Mouse (Mus musculus): ENCODE data around the gene Prkcd.

The Prkcd gene

GRCm38 (mm10) chr14:30625856-30626726, at the start of gene Prkcd:
Prkcd (minus strand) TSS chr14:30626210.
- DNase-seq = peak; percentile 58 to 70

DNA sequence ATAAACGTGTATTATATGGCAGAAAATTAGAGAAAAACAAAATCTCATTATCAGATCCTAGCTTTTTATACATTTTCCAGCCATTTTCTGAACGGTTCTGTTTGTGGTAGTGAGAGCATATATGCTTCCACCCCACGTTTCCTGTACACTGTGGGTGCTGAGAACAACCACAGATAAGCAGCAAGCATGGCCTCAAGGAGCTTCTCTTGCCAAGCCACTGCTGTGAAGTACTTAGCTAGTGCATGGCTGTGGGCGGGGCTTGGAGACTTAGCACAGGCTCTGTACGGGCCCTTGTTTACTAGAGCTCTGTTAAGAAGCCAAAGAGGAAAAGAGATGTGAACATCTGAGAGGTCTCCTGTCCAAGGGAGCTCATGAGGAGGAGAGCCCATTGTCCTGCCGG, 48.9 kb upstream of the Prkcd start:
- no peak for DNase-seq

- peak; percentile 84 to 92 for DNase-seq
Observed at GRCm38 (mm10) chr14:30671986-30672312, 45.9 kb upstream of the Prkcd start.

GRCm38 (mm10) chr14:30671095-30671985, 45.3 kb upstream of the Prkcd start:
- no peak for DNase-seq

DNA sequence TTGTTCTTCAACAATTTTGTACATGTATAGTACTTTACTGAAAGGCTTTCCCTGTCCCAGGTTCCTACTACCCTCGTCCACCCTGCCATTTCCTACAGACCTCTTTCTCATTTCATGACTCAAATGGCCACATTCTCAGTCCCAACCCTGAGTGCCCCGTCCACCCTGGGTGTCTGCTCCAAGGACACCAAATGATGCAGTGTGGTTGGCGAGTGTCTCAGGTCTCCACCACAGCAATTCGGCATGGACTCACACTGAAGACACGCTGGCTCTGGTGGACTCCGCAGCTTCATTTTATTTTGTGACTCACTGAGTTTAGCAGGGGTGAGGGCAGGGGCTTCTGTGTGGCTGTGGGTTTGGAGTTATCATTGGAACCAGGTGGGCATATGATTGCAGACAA, 44.2 kb upstream of the Prkcd start:
- DNase-seq = no peak

- DNase-seq = no peak
Observed at GRCm38 (mm10) chr14:30666604-30667003, 40.6 kb upstream of the Prkcd start.

GRCm38 (mm10) chr14:30666061-30666460, 40.1 kb upstream of the Prkcd start:
- DNase-seq = no peak

DNA sequence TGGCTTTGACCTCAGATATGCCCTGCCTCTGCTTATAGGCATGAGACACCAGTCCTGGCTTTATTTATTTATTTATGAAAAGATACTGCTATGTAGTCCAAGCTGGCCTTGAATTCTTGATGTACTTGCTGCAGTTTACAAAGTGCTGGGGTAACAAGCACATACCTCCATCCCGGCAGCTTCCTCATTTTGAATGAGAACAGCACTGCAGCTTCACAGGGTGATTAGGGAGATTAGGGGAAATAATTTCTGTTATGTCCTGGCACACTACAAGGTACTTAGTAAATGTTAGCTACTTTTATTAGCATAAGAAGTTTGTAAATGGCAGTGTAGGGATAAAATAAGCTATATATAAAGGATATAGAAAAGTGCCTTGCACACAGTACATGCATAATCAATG, 29.5 kb upstream of the Prkcd start:
- no peak for DNase-seq

GRCm38 (mm10) chr14:30654691-30655228, 28.8 kb upstream of the Prkcd start:
- DNase-seq = no peak

GRCm38 (mm10) chr14:30653943-30654659, 28.1 kb upstream of the Prkcd start, which contains the start of gene Rft1:
Rft1 (plus strand) TSS chr14:30654360.
- DNase-seq = peak; percentile 99

- DNase-seq = peak in 1 of 2 experiments; percentile 34
Observed at GRCm38 (mm10) chr14:30650969-30651368, 25.0 kb upstream of the Prkcd start.

DNA sequence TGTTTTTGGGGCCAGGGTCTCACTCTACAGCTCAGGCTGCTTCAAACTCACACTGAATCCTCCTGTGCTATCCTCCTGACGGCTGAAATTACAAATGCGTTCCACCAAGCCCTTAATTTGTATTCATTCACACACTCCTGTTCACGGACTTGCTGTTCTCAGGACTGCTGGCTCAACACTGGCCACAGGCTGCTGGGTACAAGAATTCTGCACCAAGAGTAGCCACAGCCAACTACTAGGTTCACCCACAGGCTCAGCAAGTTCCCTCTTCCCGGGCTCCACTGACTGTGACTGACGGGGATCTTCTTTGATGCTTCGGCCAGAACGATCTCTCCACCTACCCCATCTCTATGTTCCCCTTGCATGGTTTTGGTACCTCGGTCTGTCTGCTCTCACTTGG, 23.7 kb upstream of the Prkcd start:
- DNase-seq = no peak

DNA sequence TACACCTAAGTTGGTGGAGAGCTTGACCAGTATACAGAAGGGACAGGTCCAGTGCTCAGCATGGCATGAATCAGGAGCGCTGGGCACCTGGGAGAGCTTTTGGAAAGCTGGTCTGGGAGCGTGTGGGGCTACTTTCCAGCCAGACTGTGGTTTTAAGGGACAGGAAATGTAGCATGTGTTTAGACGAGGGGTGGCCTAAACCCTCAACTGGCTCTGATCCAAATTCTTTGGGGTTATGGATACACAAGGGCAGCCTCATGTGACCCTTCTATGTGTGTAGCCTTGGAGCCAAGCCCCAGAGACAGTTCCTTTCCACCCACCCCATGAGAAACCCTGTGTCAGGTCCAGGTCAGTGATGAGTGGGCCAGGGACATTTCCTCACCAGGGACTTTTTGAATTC, 22.5 kb upstream of the Prkcd start:
- DNase-seq = no peak

DNA sequence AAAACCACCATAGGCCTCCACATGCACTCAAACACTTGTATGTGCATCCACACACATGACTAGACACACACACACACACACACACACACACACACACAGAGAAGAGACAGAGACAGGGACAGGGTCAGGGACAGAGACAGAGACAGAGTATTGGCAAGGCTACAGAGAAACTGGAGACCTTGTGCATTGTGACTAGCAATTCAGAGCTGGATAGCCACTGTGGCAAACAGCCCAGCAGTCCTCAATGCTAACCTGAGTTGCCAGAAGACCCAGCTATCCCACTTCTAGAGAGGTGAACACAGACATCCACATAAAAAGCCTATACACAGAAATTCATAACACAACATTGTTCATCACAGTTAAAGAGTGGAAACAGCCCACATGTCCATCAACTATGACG, 20.5 kb upstream of the Prkcd start:
- no peak for DNase-seq

GRCm38 (mm10) chr14:30645066-30645465, 19.1 kb upstream of the Prkcd start:
- no peak for DNase-seq

GRCm38 (mm10) chr14:30644026-30644425, 18.0 kb upstream of the Prkcd start:
- DNase-seq = no peak

GRCm38 (mm10) chr14:30641748-30642147, 15.7 kb upstream of the Prkcd start:
- no peak for DNase-seq

DNA sequence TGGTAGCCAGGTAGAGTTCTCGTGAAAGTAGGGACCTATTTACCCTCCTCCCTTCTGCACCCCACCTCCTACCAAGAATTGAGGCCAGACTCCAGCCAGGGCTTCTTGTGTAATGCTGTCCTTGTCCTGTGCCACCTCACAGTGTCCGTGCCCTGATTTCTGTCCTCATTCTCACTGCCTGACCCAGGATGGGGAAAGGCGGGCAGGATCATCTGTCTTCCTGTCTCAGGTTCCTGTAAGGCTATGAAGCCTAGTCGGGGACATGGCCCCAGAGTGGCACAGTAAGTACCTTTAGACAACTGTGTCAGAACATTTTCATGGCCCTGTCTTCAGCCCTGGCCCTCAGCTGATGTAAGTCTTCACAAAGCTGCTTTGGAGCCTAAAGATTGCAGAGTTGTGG, 12.7 kb upstream of the Prkcd start:
- no peak for DNase-seq

GRCm38 (mm10) chr14:30638009-30638408, 12.0 kb upstream of the Prkcd start:
- no peak for DNase-seq

DNA sequence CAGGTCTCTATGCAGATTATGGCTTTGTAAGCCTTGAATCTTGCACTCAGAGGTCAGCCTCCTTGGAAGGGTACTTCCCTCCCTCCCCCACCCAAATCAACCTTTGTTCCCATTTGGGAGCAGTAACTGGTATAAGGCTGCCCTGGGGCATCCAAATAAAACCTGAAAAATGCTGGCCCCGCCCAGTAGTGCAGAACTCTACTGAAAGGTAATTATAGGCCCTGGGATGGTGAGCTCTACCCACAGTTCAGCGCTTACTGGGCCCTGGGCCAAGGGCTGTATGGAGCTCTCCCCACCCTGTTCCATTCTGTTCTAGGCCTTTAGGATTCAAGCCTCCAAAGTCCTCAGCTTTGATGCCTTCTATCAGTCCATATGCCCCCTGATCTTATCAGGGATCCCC, 11.1 kb upstream of the Prkcd start:
- no peak for DNase-seq

DNA sequence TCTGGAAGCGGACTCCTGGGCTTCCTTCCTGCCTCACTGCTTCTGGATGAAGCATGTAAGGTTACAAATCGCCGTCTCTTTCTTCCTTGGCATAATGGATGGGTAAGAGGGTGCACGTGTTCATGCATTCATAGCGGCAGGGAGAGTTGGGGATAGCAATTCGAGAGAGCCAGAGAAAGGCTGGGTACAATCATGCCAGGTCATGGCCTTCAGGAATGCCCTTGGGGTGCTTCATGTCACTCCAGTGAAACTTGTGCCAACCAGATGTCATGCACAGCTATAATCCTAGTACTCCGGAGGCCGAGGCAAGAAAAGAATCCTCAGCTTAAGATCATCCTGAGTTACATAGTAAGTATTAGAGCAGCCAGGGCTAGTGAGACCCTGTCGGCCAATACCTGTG, 10.5 kb upstream of the Prkcd start:
- no peak for DNase-seq

GRCm38 (mm10) chr14:30635219-30635910, 9.4 kb upstream of the Prkcd start:
- no peak for DNase-seq

Data from cerebellum, postnatal 36 days (tissue).